Mouse (Mus musculus) thymus, postnatal 4 days (tissue): ENCODE results near the gene Hdac10.
A peak's percentile ranks its signal among the peaks of the same experiment; 100 is the strongest.

ENCODE experiments used
- DNase-seq: peaks from one replicate; pipeline ENCODE4 v3.0.0; 2021

The Hdac10 gene

GRCm38 (mm10) chr15:89128382-89129350, at the start of gene Hdac10:
TSS of gene Hdac10 (minus strand) at chr15:89128700.
- DNase-seq, result peak; percentile 89

- DNase-seq, result no peak
Measured at GRCm38 (mm10) chr15:89177576-89178259, 49.2 kb upstream of the Hdac10 start.

GRCm38 (mm10) chr15:89177121-89177520, 48.6 kb upstream of the Hdac10 start:
- DNase-seq, result peak; percentile 33

- DNase-seq, result no peak
Measured at GRCm38 (mm10) chr15:89175411-89176155, 47.1 kb upstream of the Hdac10 start.

GRCm38 (mm10) chr15:89174889-89175339, 46.4 kb upstream of the Hdac10 start:
- DNase-seq, result no peak

GRCm38 (mm10) chr15:89173906-89174214, 45.4 kb upstream of the Hdac10 start:
- DNase-seq, result no peak

- peak; percentile 54 for DNase-seq
Measured at GRCm38 (mm10) chr15:89173024-89173905, 44.8 kb upstream of the Hdac10 start.

GRCm38 (mm10) chr15:89172276-89172935, 43.9 kb upstream of the Hdac10 start:
- no peak for DNase-seq

GRCm38 (mm10) chr15:89171526-89172051, 43.1 kb upstream of the Hdac10 start:
- no peak for DNase-seq

- no peak for DNase-seq
Measured at GRCm38 (mm10) chr15:89170102-89170501, 41.6 kb upstream of the Hdac10 start.

GRCm38 (mm10) chr15:89169431-89169830, 40.9 kb upstream of the Hdac10 start:
- DNase-seq, result no peak

GRCm38 (mm10) chr15:89168922-89169321, 40.4 kb upstream of the Hdac10 start:
- DNase-seq, result no peak

- no peak for DNase-seq
Measured at GRCm38 (mm10) chr15:89165478-89165877, 37.0 kb upstream of the Hdac10 start.

- DNase-seq, result no peak
Measured at GRCm38 (mm10) chr15:89161397-89161796, 32.9 kb upstream of the Hdac10 start.

GRCm38 (mm10) chr15:89158516-89158915, 30.0 kb upstream of the Hdac10 start:
- no peak for DNase-seq

- DNase-seq, result peak; percentile 89
Measured at GRCm38 (mm10) chr15:89157954-89158353, 29.5 kb upstream of the Hdac10 start.

- no peak for DNase-seq
Measured at GRCm38 (mm10) chr15:89152312-89152711, 23.8 kb upstream of the Hdac10 start.

GRCm38 (mm10) chr15:89150041-89150390, 21.5 kb upstream of the Hdac10 start:
- peak; percentile 70 for DNase-seq

- DNase-seq, result peak; percentile 80
Measured at GRCm38 (mm10) chr15:89149271-89150040, 21.0 kb upstream of the Hdac10 start, which contains the start of gene Mapk11. TSS of gene Mapk11 (minus strand) at chr15:89149628.

- DNase-seq, result no peak
Measured at GRCm38 (mm10) chr15:89148496-89149270, 20.2 kb upstream of the Hdac10 start.
